Mouse (Mus musculus): ENCODE data around the gene Hmcn2. TPM values are rescaled to one million over a fixed set of nuclear protein-coding genes. Genes with fewer than 3 reads are reported as not detected.

Gene Hmcn2
- 0.91 TPM for polyA plus RNA-seq (2021)

DNA sequence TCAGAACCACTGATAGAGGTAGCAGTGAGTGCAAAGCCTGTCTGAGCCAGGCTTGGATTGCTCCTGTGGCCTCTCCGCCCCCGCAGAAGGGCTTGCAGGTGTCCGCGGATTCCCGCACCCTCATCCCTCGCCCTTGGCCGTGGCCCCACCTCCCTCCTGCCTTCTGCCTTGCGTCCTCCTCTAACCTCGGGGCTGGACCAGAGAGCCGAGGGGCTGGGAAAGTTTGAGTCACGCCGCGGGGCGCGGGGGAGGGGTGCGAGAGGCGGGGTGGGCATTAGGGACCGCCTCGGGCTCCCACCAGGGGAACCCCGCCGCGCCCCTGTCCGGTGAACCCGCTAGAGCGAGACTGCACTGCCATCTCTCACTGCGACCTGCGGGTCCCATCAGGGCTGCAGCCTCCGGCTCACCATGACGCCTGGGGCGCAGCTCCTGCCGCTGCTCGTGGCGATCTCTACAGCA lies at the start of gene Hmcn2:
Gene Hmcn2 (plus strand): TSS at position 409 of the 459 bp plus-strand sequence.
- in situ Hi-C loops (cut with MboI; ENCODE audit: low pct_unique_long_range_greater_than_20kb) = no loop called here
- ChIA-PET POLR2A (no interaction called here), CTCF (no interaction called here)
- ATAC-seq (no peak), DNase-seq (ENCODE audit: low read depth, low spot score) (no peak)
- H3K27me3 ChIP-seq = peaks cover 54% of the 10 kb centered on the region
- TF ChIP-seq CTCF (IDR thresholded peaks at IDR 0.05) = no peak

- in situ Hi-C loops (cut with MboI; ENCODE audit: low pct_unique_long_range_greater_than_20kb) = no loop called here
- peak; percentile 31 for ATAC-seq
These were observed 46.8 kb upstream of the Hmcn2 start for GRCm38 (mm10) chr2:31267447-31267846.

GRCm38 (mm10) chr2:31268631-31269030 lies 45.6 kb upstream of the Hmcn2 start:
- DNase-seq (ENCODE audit: low read depth, low spot score) = no peak
- in situ Hi-C loops (cut with MboI; ENCODE audit: low pct_unique_long_range_greater_than_20kb) = no loop called here
- CTCF ChIA-PET = interaction anchor here (1.3 kb wide), 1 partner anchor 28 kb away, joined by 3 read pairs; no protein-coding TSS in a partner anchor
- no peak for TF ChIP-seq CTCF (IDR thresholded peaks at IDR 0.05)
- H3K27me3 ChIP-seq = no peaks in the 10 kb centered on the region
- ATAC-seq = no peak
- POLR2A ChIA-PET = no interaction called here

More at GRCm38 (mm10) chr2:31267447-31267846, 46.8 kb upstream of the Hmcn2 start:
- DNase-seq (ENCODE audit: low read depth, low spot score) = peak; percentile 68
- POLR2A ChIA-PET = no interaction called here
- H3K27me3 ChIP-seq = no peaks in the 10 kb centered on the region
- CTCF ChIA-PET = interaction anchor here (0.7 to 0.9 kb wide), 2 partner anchors 9 to 15 kb away, joined by 3 to 4 read pairs; no protein-coding TSS in a partner anchor
- TF ChIP-seq CTCF (IDR thresholded peaks at IDR 0.05) = no peak

DNA sequence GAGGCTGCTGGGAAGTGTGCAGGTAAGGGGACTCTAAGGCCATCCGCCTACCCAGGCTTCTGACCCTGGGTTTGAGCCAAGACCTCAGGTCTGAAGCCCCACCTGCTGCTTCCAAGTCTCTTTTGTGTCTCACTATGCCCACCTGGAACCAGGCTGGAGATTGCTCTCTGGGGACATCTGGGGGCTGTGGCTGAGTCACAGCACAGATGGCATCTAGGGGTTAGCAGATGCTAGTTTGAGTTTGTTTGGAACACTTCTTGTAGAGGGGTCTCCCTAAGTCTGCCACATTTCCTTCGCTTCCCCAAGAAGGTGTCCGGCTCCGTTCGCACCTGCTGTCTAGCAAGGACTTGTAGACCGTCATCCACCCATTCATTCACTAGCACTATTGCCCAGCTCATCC lies 45.0 kb upstream of the Hmcn2 start:
- ChIA-PET CTCF (interaction anchor here (1.3 to 1.4 kb wide), 2 partner anchors 15 to 28 kb away, joined by 3 read pairs; no protein-coding TSS in a partner anchor), POLR2A (interaction anchor here (1.1 kb wide), 1 partner anchor 603 kb away, joined by 4 read pairs; no protein-coding TSS in a partner anchor)
- H3K27me3 ChIP-seq = no peaks in the 10 kb centered on the region
- in situ Hi-C loops (cut with MboI; ENCODE audit: low pct_unique_long_range_greater_than_20kb) = no loop called here
- no peak for TF ChIP-seq CTCF (IDR thresholded peaks at IDR 0.05)
- no peak for ATAC-seq
- no peak for DNase-seq (ENCODE audit: low read depth, low spot score)

GRCm38 (mm10) chr2:31269847-31270246 lies 44.4 kb upstream of the Hmcn2 start:
- no peak for TF ChIP-seq CTCF (IDR thresholded peaks at IDR 0.05)
- in situ Hi-C loops (cut with MboI; ENCODE audit: low pct_unique_long_range_greater_than_20kb) = no loop called here
- ChIA-PET CTCF (interaction anchor here (1.3 to 1.4 kb wide), 2 partner anchors 14 to 27 kb away, joined by 3 read pairs; no protein-coding TSS in a partner anchor), POLR2A (interaction anchor here (1.0 to 1.1 kb wide), 2 partner anchors 14 to 602 kb away, joined by 3 to 4 read pairs; no protein-coding TSS in a partner anchor)
- no peak for DNase-seq (ENCODE audit: low read depth, low spot score)
- H3K27me3 ChIP-seq = no peaks in the 10 kb centered on the region
- ATAC-seq = no peak

GRCm38 (mm10) chr2:31270470-31270869 lies 43.7 kb upstream of the Hmcn2 start:
- CTCF ChIA-PET = interaction anchor here (1.0 kb wide), 1 partner anchor 13 kb away, joined by 3 read pairs; no protein-coding TSS in a partner anchor
- DNase-seq (ENCODE audit: low read depth, low spot score) (no peak), ATAC-seq (no peak)
- in situ Hi-C loops (cut with MboI; ENCODE audit: low pct_unique_long_range_greater_than_20kb) = no loop called here
- H3K27me3 ChIP-seq = no peaks in the 10 kb centered on the region
- POLR2A ChIA-PET = interaction anchor here (1.0 to 1.1 kb wide), 2 partner anchors 14 to 601 kb away, joined by 3 to 4 read pairs; no protein-coding TSS in a partner anchor
- TF ChIP-seq CTCF (IDR thresholded peaks at IDR 0.05) = no peak

DNA sequence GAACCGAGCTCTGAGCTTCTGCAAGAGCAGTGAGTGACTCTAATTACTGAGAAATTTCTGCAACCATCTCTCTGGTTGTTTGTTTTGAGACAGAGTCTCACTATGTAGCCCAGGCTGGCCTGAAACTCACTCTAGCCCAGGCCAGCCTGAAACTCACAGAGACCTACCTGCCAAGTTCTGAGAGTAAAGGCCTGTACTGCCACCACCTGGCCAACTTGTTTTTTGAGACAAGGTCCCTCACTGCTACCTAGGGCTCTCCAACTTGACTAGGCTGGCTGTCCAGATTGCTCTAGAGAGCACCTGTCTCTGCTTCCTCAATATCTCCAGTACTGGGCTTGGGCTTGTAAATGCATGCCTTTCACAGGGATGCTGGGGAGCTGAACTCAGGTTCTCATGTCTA lies 43.1 kb upstream of the Hmcn2 start:
- TF ChIP-seq CTCF (IDR thresholded peaks at IDR 0.05) = no peak
- POLR2A ChIA-PET = interaction anchor here (1.0 kb wide), 1 partner anchor 15 kb away, joined by 3 read pairs; no protein-coding TSS in a partner anchor
- in situ Hi-C loops (cut with MboI; ENCODE audit: low pct_unique_long_range_greater_than_20kb) = no loop called here

DNA sequence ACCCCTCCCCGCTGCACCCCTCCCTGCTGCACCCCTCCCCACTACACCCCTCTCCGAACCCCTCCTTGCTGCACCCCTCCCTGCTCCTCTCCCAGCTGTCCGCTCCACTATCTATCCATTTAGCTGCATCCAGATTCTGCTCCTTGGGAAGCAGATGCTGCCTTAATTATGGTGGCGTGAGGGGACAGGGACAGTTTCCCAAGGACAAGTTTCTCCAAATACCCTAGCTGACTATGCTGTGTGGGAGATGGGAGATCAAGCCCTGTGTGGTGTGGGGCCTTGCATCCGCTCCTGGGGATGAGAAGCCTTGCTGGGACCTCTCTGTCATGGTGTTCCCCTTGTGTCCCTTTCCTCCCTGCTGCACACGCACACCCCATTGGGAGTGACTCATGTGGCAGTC lies 39.2 kb upstream of the Hmcn2 start:
- in situ Hi-C loops (cut with MboI; ENCODE audit: low pct_unique_long_range_greater_than_20kb) = no loop called here
- no peak for DNase-seq (ENCODE audit: low read depth, low spot score)
- ChIA-PET POLR2A (no interaction called here), CTCF (no interaction called here)
- ATAC-seq = no peak
- H3K27me3 ChIP-seq = no peaks in the 10 kb centered on the region
- no peak for TF ChIP-seq CTCF (IDR thresholded peaks at IDR 0.05)

More for the DNA sequence above, 43.1 kb upstream of the Hmcn2 start:
- no peak for DNase-seq (ENCODE audit: low read depth, low spot score)
- ATAC-seq = no peak
- no peaks in the 10 kb centered on the region for H3K27me3 ChIP-seq
- CTCF ChIA-PET = interaction anchor here (1.0 kb wide), 1 partner anchor 14 kb away, joined by 3 read pairs; no protein-coding TSS in a partner anchor

GRCm38 (mm10) chr2:31277810-31278209 lies 36.4 kb upstream of the Hmcn2 start:
- DNase-seq (ENCODE audit: low read depth, low spot score) (no peak), ATAC-seq (no peak)
- POLR2A ChIA-PET = no interaction called here
- in situ Hi-C loops (cut with MboI; ENCODE audit: low pct_unique_long_range_greater_than_20kb) = no loop called here
- no peak for TF ChIP-seq CTCF (IDR thresholded peaks at IDR 0.05)
- CTCF ChIA-PET = interaction anchor here (1.2 to 1.5 kb wide), 2 partner anchors 14 to 21 kb away, joined by 3 to 6 read pairs; no protein-coding TSS in a partner anchor
- no peaks in the 10 kb centered on the region for H3K27me3 ChIP-seq

DNA sequence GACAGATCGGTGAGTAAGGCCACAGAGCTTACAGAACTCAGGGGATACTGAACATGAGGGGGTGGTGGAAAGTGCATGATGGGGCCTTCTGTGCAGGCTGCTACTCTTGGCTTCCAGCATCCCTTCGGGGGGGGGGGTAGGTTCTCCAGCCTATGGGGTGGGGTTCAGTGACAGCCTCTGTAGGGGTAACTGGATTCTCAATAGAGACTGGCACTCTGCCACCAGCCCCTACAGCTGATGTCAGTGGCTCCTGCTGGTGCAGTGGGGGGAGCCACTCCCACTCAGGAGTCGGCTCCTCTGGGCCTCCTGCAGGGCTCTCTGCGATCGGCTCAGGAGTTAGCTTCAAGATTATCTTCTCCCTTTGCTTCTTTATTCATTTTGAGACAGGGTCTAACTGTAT lies 35.7 kb upstream of the Hmcn2 start:
- no peak for ATAC-seq
- POLR2A ChIA-PET = interaction anchor here (0.7 kb wide), 1 partner anchor 97 kb away, joined by 3 read pairs; no protein-coding TSS in a partner anchor

GRCm38 (mm10) chr2:31281138-31281537 lies 33.1 kb upstream of the Hmcn2 start:
- no peak for DNase-seq (ENCODE audit: low read depth, low spot score)
- ChIA-PET POLR2A (no interaction called here), CTCF (interaction anchor here (1.6 to 1.7 kb wide), 2 partner anchors 8 to 10 kb away, joined by 4 to 5 read pairs; no protein-coding TSS in a partner anchor)
- in situ Hi-C loops (cut with MboI; ENCODE audit: low pct_unique_long_range_greater_than_20kb) = no loop called here
- H3K27me3 ChIP-seq = no peaks in the 10 kb centered on the region
- no peak for ATAC-seq
- no peak for TF ChIP-seq CTCF (IDR thresholded peaks at IDR 0.05)

More for the DNA sequence above, 35.7 kb upstream of the Hmcn2 start:
- TF ChIP-seq CTCF (IDR thresholded peaks at IDR 0.05) = no peak
- CTCF ChIA-PET = interaction anchor here (1.2 kb wide), 1 partner anchor 21 kb away, joined by 3 read pairs; no protein-coding TSS in a partner anchor
- DNase-seq (ENCODE audit: low read depth, low spot score) = no peak
- in situ Hi-C loops (cut with MboI; ENCODE audit: low pct_unique_long_range_greater_than_20kb) = no loop called here
- H3K27me3 ChIP-seq = no peaks in the 10 kb centered on the region

Measured in Patski (cell line).